Mouse (Mus musculus) limb, embryonic 12.5 days (tissue): ENCODE data around the gene Gm9964. TPM values are rescaled to one million over a fixed set of nuclear protein-coding genes. Genes with fewer than 3 reads are reported as not detected.
A peak's percentile ranks its signal among the peaks of the same experiment; 100 is the strongest.
"Not testable (repeated sequence)": the region's sequence is repeated elsewhere in the genome, so short reads cannot be mapped to it uniquely, and the experiment has no call there.

Experiments
- ATAC-seq: fragments of 200-750 bp; cut with Nextera tagmentation; 2 replicates; pipeline ENCODE4 v1.8.0; 2017; ENCODE audit warnings: low read depth, moderate TSS enrichment; ENCODE audit not compliant: insufficient number of reproducible peaks, insufficient read depth, low FRiP score, low TSS enrichment
- H3K27ac ChIP-seq: fragments of 300-500 bp; sonication (generic); 2 replicates; pipeline ENCODE4 v1.5.1; 2016; ENCODE audit warnings: mild to moderate bottlenecking, moderate library complexity
- H3K27me3 ChIP-seq: fragments of 300-500 bp; sonication (generic); 2 replicates; pipeline ENCODE4 v1.6.1; 2016; ENCODE audit warnings: mild to moderate bottlenecking, moderate library complexity
- H3K36me3 ChIP-seq: fragments of 300-500 bp; sonication (generic); 2 replicates; pipeline ENCODE4 v1.6.1; 2016; ENCODE audit warnings: mild to moderate bottlenecking, moderate library complexity
- H3K4me1 ChIP-seq: fragments of 300-500 bp; sonication (generic); replicated peaks from 2 replicates; pipeline ENCODE4 v1.6.1; 2016
- H3K4me2 ChIP-seq: fragments of 300-500 bp; sonication (generic); 2 replicates; pipeline ENCODE4 v1.6.1; 2016; ENCODE audit warnings: mild to moderate bottlenecking, moderate library complexity
- H3K4me3 ChIP-seq: fragments of 300-500 bp; sonication (generic); replicated peaks from 2 replicates; pipeline ENCODE4 v1.5.1; 2016; ENCODE audit warnings: mild to moderate bottlenecking
- H3K9ac ChIP-seq: fragments of 300-500 bp; sonication (generic); replicated peaks from 2 replicates; pipeline ENCODE4 v1.6.1; 2016; ENCODE audit warnings: mild to moderate bottlenecking, moderate library complexity
- H3K9me3 ChIP-seq: fragments of 300-500 bp; sonication (generic); 2 replicates; pipeline ENCODE4 v1.6.1; 2016; ENCODE audit warnings: mild to moderate bottlenecking, moderate library complexity
- WGBS: fragments of 180-500 bp; shearing (Covaris S2); methylation state at CpG from one replicate; pipeline ENCODE4 v1.1.7; 2016; 5-methylcytosine and 5-hydroxymethylcytosine counted together
- polyA plus RNA-seq: library from polyadenylated mRNA; unstranded; fragments of >200 nt; fragmentation: Nextera tagmentation; extraction: Ambion mirVana; gene quantifications from 2 replicates; pipeline ENCODE4 v1.2.1, GENCODE M21; 2016

The Gm9964 gene
- polyA plus RNA-seq, 1 experiment from 2014 or later: not detected

GRCm38 (mm10) chr11:79281396-79281795 is 15.3 kb downstream of the Gm9964 start:
- no peak for ATAC-seq
- 56% methylated on average over 5 of the region's 5 CpGs for WGBS
- H3K9ac ChIP-seq: no peak overlapping the region
- no peak overlapping the region for H3K4me2 ChIP-seq
- H3K36me3 ChIP-seq: no peaks in the 10 kb centered on the region
- peak overlapping the region; percentile 96 for H3K27ac ChIP-seq
- peaks cover 8% of the 10 kb centered on the region; the same call in 1 of the 2 replicates for H3K9me3 ChIP-seq
- H3K27me3 ChIP-seq: no peaks in the 10 kb centered on the region
- no peak overlapping the region for H3K4me3 ChIP-seq
- H3K4me1 ChIP-seq: peaks cover 35% of the 10 kb centered on the region

DNA sequence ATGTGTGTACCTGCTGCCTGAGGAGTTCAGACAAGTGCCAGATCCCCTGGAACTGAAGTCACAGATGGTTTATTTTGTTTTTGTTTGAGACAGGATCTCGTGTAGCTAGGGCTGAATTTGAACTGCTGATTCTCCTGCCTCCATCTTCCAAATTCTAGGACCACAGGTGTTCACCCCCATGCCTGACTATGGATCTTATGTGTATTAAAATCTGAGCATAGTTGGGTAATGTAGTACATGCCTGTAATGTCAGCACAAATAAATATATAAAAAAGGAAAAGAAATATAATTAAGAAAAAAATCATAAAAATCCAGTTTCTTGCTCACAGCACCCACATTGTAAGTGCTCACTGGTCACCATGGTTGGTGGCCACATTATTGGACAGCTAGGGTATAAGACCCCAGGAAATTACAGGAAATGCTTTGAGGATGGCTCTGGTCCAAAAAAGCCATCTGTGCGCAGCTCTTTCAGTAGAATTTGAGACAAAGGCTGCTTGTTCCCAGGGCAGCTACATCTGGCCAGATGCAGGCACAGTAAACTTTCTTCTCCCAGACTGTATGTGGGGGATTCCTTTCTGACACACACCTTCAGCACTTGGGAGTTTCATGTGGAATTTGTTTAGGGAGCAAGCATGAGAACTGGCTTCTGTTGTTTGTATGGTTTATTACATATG is 16.8 kb downstream of the Gm9964 start:
- H3K36me3 ChIP-seq: no peaks in the 10 kb centered on the region
- WGBS: 14% methylated on average over 2 of the region's 2 CpGs
- H3K4me3 ChIP-seq: no peak overlapping the region
- H3K4me1 ChIP-seq: peaks cover 33% of the 10 kb centered on the region
- no peak overlapping the region for H3K9ac ChIP-seq
- ATAC-seq: peak; percentile 91
- H3K4me2 ChIP-seq: no peak overlapping the region
- H3K9me3 ChIP-seq: peaks cover 8% of the 10 kb centered on the region; the same call in 1 of the 2 replicates
- H3K27ac ChIP-seq: peak overlapping the region; percentile 96
- no peaks in the 10 kb centered on the region for H3K27me3 ChIP-seq

- no peak for ATAC-seq
- Histone ChIP-seq H3K27me3 (no peaks in the 10 kb centered on the region), H3K36me3 (no peaks in the 10 kb centered on the region), H3K9me3 (no peaks in the 10 kb centered on the region), H3K4me3 (no peak overlapping the region), H3K4me2 (no peak overlapping the region), H3K9ac (no peak overlapping the region), H3K4me1 (peaks cover 5% of the 10 kb centered on the region; the same call in 1 of the 2 replicates), H3K27ac (no peak overlapping the region)
- 76% methylated on average over 4 of the region's 4 CpGs for WGBS
Measured at GRCm38 (mm10) chr11:79273757-79274156, 22.9 kb downstream of the Gm9964 start.

DNA sequence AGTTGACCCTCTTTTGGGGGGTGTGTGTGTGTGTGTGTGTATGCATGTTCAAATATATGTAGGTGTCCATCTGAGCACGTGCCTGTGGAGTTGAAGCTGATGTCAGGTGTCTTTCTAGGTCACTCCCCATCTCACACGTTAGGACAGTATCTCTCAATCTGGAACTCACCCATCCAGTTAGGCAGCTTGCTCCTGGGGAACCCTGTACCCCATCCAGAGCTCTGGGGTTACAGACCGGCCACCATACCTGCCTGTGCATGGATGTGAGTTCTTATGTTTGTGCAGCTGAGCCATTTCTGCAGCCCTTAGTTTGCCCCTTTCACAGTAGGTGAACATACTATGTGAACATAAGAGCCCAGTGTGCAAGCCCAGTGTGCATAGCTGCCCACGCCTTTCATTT is 23.7 kb downstream of the Gm9964 start:
- Histone ChIP-seq H3K27me3 (no peaks in the 10 kb centered on the region), H3K4me3 (no peak overlapping the region), H3K9me3 (no peaks in the 10 kb centered on the region), H3K4me1 (peaks cover 5% of the 10 kb centered on the region; the same call in 1 of the 2 replicates), H3K27ac (no peak overlapping the region), H3K4me2 (no peak overlapping the region), H3K9ac (no peak overlapping the region), H3K36me3 (no peaks in the 10 kb centered on the region)
- 67% methylated on average over 4 of the region's 4 CpGs for WGBS
- ATAC-seq: no peak

- H3K4me3 ChIP-seq: no peak overlapping the region
Measured at GRCm38 (mm10) chr11:79267171-79267570, 29.5 kb downstream of the Gm9964 start.

DNA sequence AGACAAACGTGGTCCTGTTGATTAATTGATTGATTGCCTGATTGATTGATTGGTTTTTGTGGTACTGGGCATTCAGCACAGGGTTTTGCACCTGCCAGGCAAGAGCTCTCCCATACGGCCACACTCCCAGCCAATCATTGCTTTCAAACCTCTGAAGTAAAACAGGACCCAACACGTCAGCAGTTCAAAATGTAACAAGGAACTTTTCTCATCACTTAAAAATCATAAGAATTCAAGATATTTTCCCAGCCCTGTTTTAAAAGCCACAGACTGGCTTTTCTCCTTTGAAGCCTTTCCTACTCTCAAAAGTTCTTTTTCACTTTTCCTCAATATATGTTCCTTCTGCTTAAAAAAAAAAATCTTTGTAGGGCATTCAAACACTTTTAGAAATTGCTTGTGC is 32.3 kb downstream of the Gm9964 start:
- H3K4me2 ChIP-seq: no peak overlapping the region
- no peak for ATAC-seq
- WGBS: 45% methylated on average over 3 of the region's 3 CpGs

More at GRCm38 (mm10) chr11:79267171-79267570, 29.5 kb downstream of the Gm9964 start:
- Histone ChIP-seq H3K4me2 (no peak overlapping the region), H3K27ac (peak overlapping the region; percentile 83), H3K9ac (no peak overlapping the region), H3K36me3 (no peaks in the 10 kb centered on the region), H3K9me3 (peaks cover 4% of the 10 kb centered on the region; the same call in 1 of the 2 replicates), H3K4me1 (peaks cover 8% of the 10 kb centered on the region; the same call in 1 of the 2 replicates), H3K27me3 (no peaks in the 10 kb centered on the region)
- 8% methylated on average over 1 of the region's 1 CpGs for WGBS
- peak; percentile 66; the same call in 1 of the 2 replicates for ATAC-seq

GRCm38 (mm10) chr11:79260126-79260525 is 36.6 kb downstream of the Gm9964 start:
- H3K4me3 ChIP-seq, H3K27me3 ChIP-seq, H3K4me2 ChIP-seq, H3K9ac ChIP-seq, H3K27ac ChIP-seq, H3K4me1 ChIP-seq, H3K36me3 ChIP-seq, ATAC-seq: not testable (repeated sequence)
- 78% methylated on average over 4 of the region's 4 CpGs for WGBS
- H3K9me3 ChIP-seq: peaks cover 10% of the 10 kb centered on the region; the same call in 1 of the 2 replicates

More for the DNA sequence above, 32.3 kb downstream of the Gm9964 start:
- no peaks in the 10 kb centered on the region for H3K36me3 ChIP-seq
- H3K4me3 ChIP-seq: no peak overlapping the region
- 0 out of 2 replicates have a peak overlapping the region, but pooled peaks have one; percentile 53 for H3K27ac ChIP-seq
- peaks cover 8% of the 10 kb centered on the region; the same call in 1 of the 2 replicates for H3K4me1 ChIP-seq
- H3K9me3 ChIP-seq: peaks cover 10% of the 10 kb centered on the region; the same call in 1 of the 2 replicates
- H3K27me3 ChIP-seq: no peaks in the 10 kb centered on the region
- no peak overlapping the region for H3K9ac ChIP-seq

DNA sequence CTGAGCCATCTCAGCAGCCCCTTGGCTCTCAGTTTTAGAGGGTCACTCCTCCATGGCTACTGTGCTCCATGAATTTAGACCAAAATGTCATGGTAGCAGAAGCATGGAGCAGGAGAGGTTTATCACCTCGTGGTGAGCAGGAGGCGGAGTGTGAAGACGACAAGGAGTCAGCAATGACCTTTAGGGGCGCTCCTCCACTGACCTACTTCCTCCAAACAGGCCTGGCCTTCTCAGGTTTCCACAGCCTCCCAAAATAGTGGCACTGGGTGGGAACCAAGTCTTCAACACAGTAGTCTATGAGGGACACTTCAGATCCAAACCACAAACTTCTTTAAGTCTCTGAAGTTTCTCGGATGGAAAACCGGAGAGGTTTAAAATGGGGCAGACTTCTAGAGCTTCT is 38.0 kb downstream of the Gm9964 start:
- peaks cover 10% of the 10 kb centered on the region; the same call in 1 of the 2 replicates for H3K9me3 ChIP-seq
- no peaks in the 10 kb centered on the region for H3K27me3 ChIP-seq
- WGBS: 70% methylated on average over 6 of the region's 6 CpGs
- H3K36me3 ChIP-seq: no peaks in the 10 kb centered on the region
- ATAC-seq: no peak
- H3K9ac ChIP-seq: no peak overlapping the region
- no peak overlapping the region for H3K4me2 ChIP-seq
- no peaks in the 10 kb centered on the region for H3K4me1 ChIP-seq
- H3K27ac ChIP-seq: no peak overlapping the region
- H3K4me3 ChIP-seq: no peak overlapping the region

DNA sequence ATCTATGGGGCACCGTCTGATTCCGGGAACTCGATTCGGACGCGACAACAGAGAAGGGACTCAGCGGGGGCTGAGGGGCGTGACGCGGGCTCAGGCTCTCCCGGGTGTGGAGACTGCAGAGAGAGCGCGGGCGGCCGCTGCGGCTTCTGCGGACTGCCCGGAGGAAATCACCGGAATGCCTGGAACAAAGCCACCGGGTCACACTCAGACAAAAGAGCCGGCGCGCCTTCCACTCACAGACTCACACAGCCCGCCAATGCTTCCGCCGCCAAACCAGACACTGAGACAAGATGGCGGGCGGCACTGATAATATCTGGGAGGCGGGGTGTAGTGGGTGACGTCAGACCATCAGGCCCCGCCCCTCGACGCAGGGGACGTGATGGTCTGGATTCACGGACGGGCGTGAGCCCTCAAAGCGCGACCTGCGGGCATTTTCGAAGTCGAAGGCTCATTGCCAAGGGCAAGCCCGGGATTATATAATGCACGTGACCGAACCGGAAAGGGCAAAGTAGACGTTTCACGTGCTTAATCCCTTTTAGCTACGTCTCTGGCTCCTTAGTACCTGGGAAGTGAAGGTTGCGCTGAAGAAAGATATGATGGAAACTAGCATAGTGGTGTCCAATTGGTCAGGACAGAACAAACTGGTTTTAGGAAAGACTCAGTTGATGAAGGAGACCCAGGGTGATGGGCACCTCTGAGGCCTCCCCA is 42.2 kb downstream of the Gm9964 start, which contains the start of gene Wsb1:
Gene Wsb1, minus strand, starts transcription at position 281 of the 708 bp plus-strand sequence.
- peak within 1 kb of the TSS; percentile 96 for H3K27ac ChIP-seq
- peak; percentile 90 for ATAC-seq
- H3K4me1 ChIP-seq: peaks cover 20% of the 10 kb centered on the region
- H3K27me3 ChIP-seq: no peaks in the 10 kb centered on the region
- no peaks in the 10 kb centered on the region for H3K9me3 ChIP-seq
- H3K9ac ChIP-seq: peak within 1 kb of the TSS; percentile 95
- peak within 1 kb of the TSS; percentile 90 for H3K4me2 ChIP-seq
- peaks cover 22% of the 10 kb centered on the region for H3K36me3 ChIP-seq
- 2% methylated on average over 50 of the region's 50 CpGs for WGBS
- peak within 1 kb of the TSS; percentile 92 for H3K4me3 ChIP-seq

DNA sequence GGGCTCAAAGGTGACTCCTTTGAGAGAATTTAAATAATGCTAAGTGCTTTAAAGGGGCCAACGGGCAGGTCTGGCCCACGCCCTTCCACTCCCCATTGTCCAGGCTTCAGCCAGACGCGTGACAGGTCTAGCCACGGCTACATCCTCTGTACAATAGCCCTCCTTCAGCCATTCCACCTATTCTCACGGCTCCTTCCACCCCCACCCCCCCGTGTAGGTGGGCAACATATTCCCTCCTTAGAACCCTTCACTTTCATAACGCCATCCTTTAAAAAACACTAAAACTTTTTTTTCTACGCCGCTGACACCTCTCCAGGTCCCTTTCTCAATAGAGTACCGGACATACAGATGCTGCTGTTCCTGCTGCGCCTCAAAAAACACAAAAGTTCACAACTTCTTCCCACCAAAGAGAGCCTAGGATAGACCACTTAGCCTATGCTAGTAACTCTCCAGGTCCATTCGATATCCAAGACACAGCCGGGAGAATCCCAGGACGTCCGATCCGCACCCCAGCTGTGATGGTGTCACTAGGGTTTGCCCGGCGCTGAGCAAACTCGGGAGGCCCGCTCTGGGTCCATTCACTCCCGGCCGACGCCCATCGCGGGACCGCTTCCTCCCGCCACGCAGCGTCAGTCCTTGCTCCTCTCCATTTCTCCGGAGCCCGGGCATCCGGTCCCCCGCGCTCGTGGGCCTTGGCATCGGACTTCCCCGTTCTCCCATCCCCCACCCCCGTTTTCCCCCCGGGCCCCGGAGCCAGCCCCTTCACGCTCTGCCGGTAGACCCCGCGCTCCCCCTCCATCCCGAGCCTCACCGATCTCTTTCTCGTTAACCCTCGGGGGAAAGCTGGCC is 42.9 kb downstream of the Gm9964 start:
- no peaks in the 10 kb centered on the region for H3K27me3 ChIP-seq
- H3K36me3 ChIP-seq: peaks cover 30% of the 10 kb centered on the region
- peak overlapping the region; percentile 90 for H3K4me2 ChIP-seq
- H3K27ac ChIP-seq: peak overlapping the region; percentile 96
- 2% methylated on average over 49 of the region's 49 CpGs for WGBS
- peaks cover 20% of the 10 kb centered on the region for H3K4me1 ChIP-seq
- peak overlapping the region; percentile 92 for H3K4me3 ChIP-seq
- peak overlapping the region; percentile 95 for H3K9ac ChIP-seq
- ATAC-seq: peak; percentile 21; the same call in 1 of the 2 replicates
- no peaks in the 10 kb centered on the region for H3K9me3 ChIP-seq
